24 mouse cellular contexts compared by ENCODE assay signal in genomic region chr17:28360531-28361277, GRCm38 (mm10). TPM values are rescaled to one million over a fixed set of nuclear protein-coding genes. Genes with fewer than 3 reads are reported as not detected.
DNase-seq lines count a peak whose midpoint lies in the region; ATAC-seq and TF ChIP-seq lines count a peak whose summit lies in the region.
"Had no signal": no experiment of that assay in that cellular context is flagged by ENCODE, and none has a peak within 500 bp of the region (broad histone marks: within the 10 kb centered on the region; RNA-seq: fewer than 3 reads in every experiment).

No protein-coding gene starts in this region.

- H3K4me3 ChIP-seq in intestine, postnatal 0 days (ENCODE audit: low read depth, low read length) = no peak overlapping the region
- no peak overlapping the region for H3K4me3 ChIP-seq in intestine, embryonic 16.5 days (ENCODE audit: low read length)
- H3K4me3 ChIP-seq in lung, embryonic 15.5 days = no peak overlapping the region
- H3K4me3 ChIP-seq in lung, adult 2 months (replicated peaks; ENCODE audit: extremely low read depth, low read depth, low read length) = no peak overlapping the region
- H3K4me3 ChIP-seq: forebrain, embryonic 10.5 days; forebrain, embryonic 13.5 days; gastrocnemius, adult 2 months; hindbrain, embryonic 10.5 days had no signal

- WGBS in intestine, postnatal 0 days = 63% methylated on average over 9 of the region's 9 CpGs
- 70% methylated on average over 9 of the region's 9 CpGs for WGBS in intestine, embryonic 16.5 days
- WGBS in lung, embryonic 15.5 days = 57% methylated on average over 9 of the region's 9 CpGs
- WGBS in lung, adult 2 months = 61% methylated on average over 9 of the region's 9 CpGs

- no peak for TF ChIP-seq POLR2A in lung, adult 2 months (IDR thresholded peaks at IDR 0.05; ENCODE audit: borderline replicate concordance, extremely low read depth, low read depth, low read length)

- ATAC-seq in intestine, postnatal 0 days = peak; percentile 20; the same call in 1 of the 2 replicates
- ATAC-seq in intestine, embryonic 16.5 days = no peak
- ATAC-seq in lung, embryonic 15.5 days (ENCODE audit: borderline replicate concordance, extremely low read depth, low FRiP score, low TSS enrichment) = no peak
- ATAC-seq: activated CD4-positive, CD25-positive, alpha-beta regulatory T cell, adult 4 months; forebrain, embryonic 13.5 days; forebrain, embryonic 16.5 days had no signal

- no peak overlapping the region for H3K4me2 ChIP-seq in intestine, postnatal 0 days (replicated peaks; ENCODE audit: low read depth)
- H3K4me2 ChIP-seq in intestine, embryonic 16.5 days (ENCODE audit: low read depth, low read length) = no peak overlapping the region
- no peak overlapping the region for H3K4me2 ChIP-seq in lung, embryonic 15.5 days
- H3K4me2 ChIP-seq: forebrain, embryonic 13.5 days; heart, embryonic 11.5 days; hindbrain, embryonic 14.5 days had no signal

- H3K4me1 ChIP-seq in intestine, postnatal 0 days (replicated peaks; ENCODE audit: control insufficient read depth, insufficient read depth, low read length) = peaks cover 5% of the 10 kb centered on the region; the same call in 1 of the 2 replicates
- peaks cover 20% of the 10 kb centered on the region for H3K4me1 ChIP-seq in intestine, embryonic 16.5 days (ENCODE audit: control insufficient read depth, insufficient read depth, low read length)
- H3K4me1 ChIP-seq in lung, embryonic 15.5 days = peaks cover 36% of the 10 kb centered on the region
- peaks cover 3% of the 10 kb centered on the region; the same call in 1 of the 2 replicates for H3K4me1 ChIP-seq in lung, adult 2 months (ENCODE audit: control insufficient read depth, insufficient read depth, low read length)

- no peaks in the 10 kb centered on the region for H3K36me3 ChIP-seq in intestine, postnatal 0 days (ENCODE audit: control insufficient read depth, insufficient read depth)
- H3K36me3 ChIP-seq in intestine, embryonic 16.5 days (ENCODE audit: control insufficient read depth, insufficient read depth, low read length) = no peaks in the 10 kb centered on the region
- no peaks in the 10 kb centered on the region for H3K36me3 ChIP-seq in lung, embryonic 15.5 days
- H3K36me3 ChIP-seq: forebrain, embryonic 10.5 days; hindbrain, embryonic 10.5 days had no signal

- peaks cover 36% of the 10 kb centered on the region for H3K27me3 ChIP-seq in intestine, postnatal 0 days (replicated peaks; ENCODE audit: control insufficient read depth, insufficient read depth, low read length)
- H3K27me3 ChIP-seq in intestine, embryonic 16.5 days (replicated peaks; ENCODE audit: control insufficient read depth, insufficient read depth, low read length) = peaks cover 29% of the 10 kb centered on the region
- peaks cover 52% of the 10 kb centered on the region for H3K27me3 ChIP-seq in lung, embryonic 15.5 days

- no peak overlapping the region for H3K9ac ChIP-seq in intestine, postnatal 0 days (ENCODE audit: low read depth, low read length)
- H3K9ac ChIP-seq in intestine, embryonic 16.5 days (ENCODE audit: low read depth, low read length) = no peak overlapping the region
- H3K9ac ChIP-seq in lung, embryonic 15.5 days = no peak overlapping the region
- H3K9ac ChIP-seq: forebrain, embryonic 13.5 days; hindbrain, embryonic 14.5 days had no signal

- no peak for DNase-seq in lung, adult 2 months
- DNase-seq in yolk sac, embryonic 10.5 days (ENCODE audit: low spot score) = peak; percentile 60
- no peak for DNase-seq in frontal cortex, postnatal 25 days (ENCODE audit: low spot score in 2 of 2)
- DNase-seq: adrenal gland, adult 8-10 months; adrenal gland, postnatal 25 days; cerebellum, adult 11-12 months; cerebellum, adult 8-10 months; cerebellum, postnatal 10 days; cerebellum, postnatal 36 days; gastrocnemius, adult 2 months; gastrocnemius, postnatal 14 days; heart, adult 11 months; heart, postnatal 36 days had no signal

- no peak overlapping the region for H3K27ac ChIP-seq in intestine, postnatal 0 days (ENCODE audit: low read depth, low read length)
- no peak overlapping the region for H3K27ac ChIP-seq in intestine, embryonic 16.5 days (ENCODE audit: low read length)
- peak overlapping the region; percentile 66 for H3K27ac ChIP-seq in lung, embryonic 15.5 days
- H3K27ac ChIP-seq: forebrain, embryonic 10.5 days; forebrain, embryonic 13.5 days; gastrocnemius, adult 2 months; hindbrain, embryonic 10.5 days; hindbrain, embryonic 14.5 days had no signal

- TF ChIP-seq CTCF in intestine, postnatal 0 days (IDR thresholded peaks at IDR 0.05; ENCODE audit: low read depth) = no peak
- TF ChIP-seq CTCF in lung, adult 2 months (IDR thresholded peaks at IDR 0.05; ENCODE audit: insufficient read depth, low read length) = no peak

- H3K9me3 ChIP-seq in intestine, postnatal 0 days (ENCODE audit: control insufficient read depth) = no peaks in the 10 kb centered on the region
- H3K9me3 ChIP-seq in intestine, embryonic 16.5 days (ENCODE audit: control insufficient read depth, low read length) = 0 out of 2 replicates have a peak, but pooled peaks cover 3% of the 10 kb centered on the region
- H3K9me3 ChIP-seq in lung, embryonic 15.5 days = no peaks in the 10 kb centered on the region
- H3K9me3 ChIP-seq: forebrain, embryonic 10.5 days; forebrain, embryonic 13.5 days; hindbrain, embryonic 10.5 days had no signal

RNA-seq across cellular contexts. Expression of gene Tulp1, which starts 4.3 kb away (rescaled TPM):
- 1.2 and 1.4 TPM in 2 replicates for polyA plus RNA-seq in intestine, postnatal 0 days (2015; fragmentation: Nextera tagmentation; extraction: Ambion mirVana)
- 3.0 and 3.6 TPM in 2 replicates for polyA plus RNA-seq in intestine, embryonic 16.5 days (2015; fragmentation: Nextera tagmentation; extraction: Ambion mirVana)
- 6.0 and 6.2 TPM in 2 replicates for polyA plus RNA-seq in lung, embryonic 15.5 days (2015; fragmentation: Nextera tagmentation; extraction: Ambion mirVana)
- polyA plus RNA-seq in lung, adult 2 months (2012; rRNA removed) = 7.0 and 7.2 TPM in 2 replicates
- polyA plus RNA-seq: activated CD4-positive, CD25-positive, alpha-beta regulatory T cell, adult 4 months; cortical plate, adult 2 months had no signal

RNA-seq across cellular contexts. Expression of gene Tead3, which starts 10.1 kb away (rescaled TPM):
- 5.8 and 6.2 TPM in 2 replicates for polyA plus RNA-seq in intestine, postnatal 0 days (2015; fragmentation: Nextera tagmentation; extraction: Ambion mirVana)
- 8.5 and 9.3 TPM in 2 replicates for polyA plus RNA-seq in intestine, embryonic 16.5 days (2015; fragmentation: Nextera tagmentation; extraction: Ambion mirVana)
- 10.9 and 11.5 TPM in 2 replicates for polyA plus RNA-seq in lung, embryonic 15.5 days (2015; fragmentation: Nextera tagmentation; extraction: Ambion mirVana)
- polyA plus RNA-seq in lung, adult 2 months (2012; rRNA removed) = 28.1 and 30.7 TPM in 2 replicates
- polyA plus RNA-seq: activated CD4-positive, CD25-positive, alpha-beta regulatory T cell, adult 4 months had no signal

RNA-seq across cellular contexts. Expression of gene Rpl10a, which starts 32.4 kb away (rescaled TPM):
- 383 and 417 TPM in 2 replicates for polyA plus RNA-seq in intestine, postnatal 0 days (2015; fragmentation: Nextera tagmentation; extraction: Ambion mirVana)
- 591 and 604 TPM in 2 replicates for polyA plus RNA-seq in intestine, embryonic 16.5 days (2015; fragmentation: Nextera tagmentation; extraction: Ambion mirVana)
- polyA plus RNA-seq in lung, embryonic 15.5 days (2015; fragmentation: Nextera tagmentation; extraction: Ambion mirVana) = 606 and 658 TPM in 2 replicates
- polyA plus RNA-seq in lung, adult 2 months (2012; rRNA removed) = 1,664 and 1,938 TPM in 2 replicates

RNA-seq across cellular contexts. Expression of gene Fance, which starts 47.4 kb away (rescaled TPM):
- 10.3 and 11.0 TPM in 2 replicates for polyA plus RNA-seq in intestine, postnatal 0 days (2015; fragmentation: Nextera tagmentation; extraction: Ambion mirVana)
- polyA plus RNA-seq in intestine, embryonic 16.5 days (2015; fragmentation: Nextera tagmentation; extraction: Ambion mirVana) = 20.2 and 21.8 TPM in 2 replicates
- polyA plus RNA-seq in lung, embryonic 15.5 days (2015; fragmentation: Nextera tagmentation; extraction: Ambion mirVana) = 32.8 and 33.3 TPM in 2 replicates
- 18.2 and 21.7 TPM in 2 replicates for polyA plus RNA-seq in lung, adult 2 months (2012; rRNA removed)
